Mouse (Mus musculus): ENCODE measurements at regions not wholly inside any gene's neighbourhood (a gene's known extent, or its start where the extent isn't known, plus 50 kb on each side); places are given as distances from the start of the nearest gene placed in this dataset.

- DNase-seq (ENCODE audit: low read depth, low spot score), result peak; percentile 35
These were observed 92.0 kb downstream of the Cdc5l start for GRCm38 (mm10) chr17:45341573-45341972.

GRCm38 (mm10) chr17:45340851-45341250, 92.7 kb downstream of the Cdc5l start:
- DNase-seq (ENCODE audit: low read depth, low spot score), result no peak

GRCm38 (mm10) chr17:45339226-45339625, 94.3 kb downstream of the Cdc5l start:
- no peak for DNase-seq (ENCODE audit: low read depth, low spot score)

- peak; percentile 77 for DNase-seq (ENCODE audit: low read depth, low spot score)
These were observed 95.5 kb downstream of the Cdc5l start for GRCm38 (mm10) chr17:45338086-45338485.

- peak; percentile 44 for DNase-seq (ENCODE audit: low read depth, low spot score)
These were observed 97.9 kb downstream of the Cdc5l start for GRCm38 (mm10) chr17:45335586-45336151.

- peak; percentile 63 for DNase-seq (ENCODE audit: low read depth, low spot score)
These were observed 98.7 kb downstream of the Cdc5l start for GRCm38 (mm10) chr17:45334732-45335381.

- DNase-seq (ENCODE audit: low read depth, low spot score), result no peak
These were observed 101.2 kb downstream of the Cdc5l start for GRCm38 (mm10) chr17:45332321-45332720.

- DNase-seq (ENCODE audit: low read depth, low spot score), result no peak
These were observed 104.3 kb downstream of the Cdc5l start for GRCm38 (mm10) chr17:45329241-45329640.

GRCm38 (mm10) chr17:45326726-45327125, 106.8 kb downstream of the Cdc5l start:
- no peak for DNase-seq (ENCODE audit: low read depth, low spot score)

GRCm38 (mm10) chr17:45326173-45326572, 107.4 kb downstream of the Cdc5l start:
- DNase-seq (ENCODE audit: low read depth, low spot score), result peak; percentile 26

- peak; percentile 44 for DNase-seq (ENCODE audit: low read depth, low spot score)
These were observed 110.7 kb downstream of the Cdc5l start for GRCm38 (mm10) chr17:45322842-45323241.

- DNase-seq (ENCODE audit: low read depth, low spot score), result no peak
These were observed 113.5 kb downstream of the Cdc5l start for GRCm38 (mm10) chr17:45320074-45320473.

GRCm38 (mm10) chr17:45318211-45319076, 115.1 kb downstream of the Cdc5l start:
- DNase-seq (ENCODE audit: low read depth, low spot score), result no peak

- DNase-seq (ENCODE audit: low read depth, low spot score), result peak; percentile 92
These were observed 120.8 kb downstream of the Cdc5l start for GRCm38 (mm10) chr17:45312510-45313266.

- no peak for DNase-seq (ENCODE audit: low read depth, low spot score)
These were observed 127.0 kb downstream of the Cdc5l start for GRCm38 (mm10) chr17:45306506-45306905.

GRCm38 (mm10) chr17:45303183-45303582, 130.4 kb downstream of the Cdc5l start:
- peak; percentile 36 for DNase-seq (ENCODE audit: low read depth, low spot score)

- no peak for DNase-seq (ENCODE audit: low read depth, low spot score)
These were observed 135.2 kb downstream of the Cdc5l start for GRCm38 (mm10) chr17:45298355-45298754.

GRCm38 (mm10) chr17:45297860-45298259, 135.7 kb downstream of the Cdc5l start:
- no peak for DNase-seq (ENCODE audit: low read depth, low spot score)

- no peak for DNase-seq (ENCODE audit: low read depth, low spot score)
These were observed 137.2 kb downstream of the Cdc5l start for GRCm38 (mm10) chr17:45296363-45296762.

GRCm38 (mm10) chr17:45294886-45295285, 138.7 kb downstream of the Cdc5l start:
- no peak for DNase-seq (ENCODE audit: low read depth, low spot score)

GRCm38 (mm10) chr17:45294256-45294865, 139.2 kb downstream of the Cdc5l start:
- DNase-seq (ENCODE audit: low read depth, low spot score), result no peak

Measured in brain, adult 2 months (tissue).